Mouse (Mus musculus) regulatory T cell (primary cell): ENCODE data around the gene AC109138.7.

Source experiments
- in situ Hi-C: fragments of 300-600 bp; cut with MboI, MseI; formaldehyde crosslinking; loops from one replicate; pipeline ENCODE4 v1.15.1; 2025; ENCODE audit warnings: high pct_unique_total_duplicates

AC109138.7 gene

GRCm38 (mm10) chr19:4192251-4192985, 21.7 kb upstream of the AC109138.7 start:
- in situ Hi-C loops = loop anchor here (5.0 to 10.0 kb wide), 2 partner anchors 75 to 1602 kb away; no protein-coding TSS in a partner anchor

- in situ Hi-C loops = loop anchor here (5.0 to 10.0 kb wide), 2 partner anchors 76 to 1602 kb away; no protein-coding TSS in a partner anchor
Observed at GRCm38 (mm10) chr19:4193129-4193528, 21.0 kb upstream of the AC109138.7 start.

GRCm38 (mm10) chr19:4194021-4194724, 20.0 kb upstream of the AC109138.7 start:
- in situ Hi-C loops = loop anchor here (5.0 to 10.0 kb wide), 2 partner anchors 77 to 1601 kb away; no protein-coding TSS in a partner anchor

- in situ Hi-C loops = loop anchor here (5.0 to 10.0 kb wide), 2 partner anchors 78 to 1600 kb away; no protein-coding TSS in a partner anchor
Observed at GRCm38 (mm10) chr19:4194776-4195650, 19.1 kb upstream of the AC109138.7 start.

- in situ Hi-C loops = loop anchor here (10.0 kb wide), 1 partner anchor 1599 kb away; no protein-coding TSS in a partner anchor
Observed at GRCm38 (mm10) chr19:4196048-4196447, 18.1 kb upstream of the AC109138.7 start.

- in situ Hi-C loops = loop anchor here (10.0 kb wide), 1 partner anchor 1598 kb away; no protein-coding TSS in a partner anchor
Observed at GRCm38 (mm10) chr19:4196548-4196947, 17.6 kb upstream of the AC109138.7 start.

- in situ Hi-C loops = loop anchor here (10.0 kb wide), 1 partner anchor 1598 kb away; no protein-coding TSS in a partner anchor
Observed at GRCm38 (mm10) chr19:4197180-4197579, 17.0 kb upstream of the AC109138.7 start.

- in situ Hi-C loops = loop anchor here (5.0 to 10.0 kb wide), 2 partner anchors 49 to 287 kb away; partner anchors contain the start of genes Ndufs8 and Ptprcap
Observed at GRCm38 (mm10) chr19:4201291-4201909, 12.8 kb upstream of the AC109138.7 start, which contains the start of gene Rad9a. Gene Rad9a (minus strand): TSS chr19:4201662.

GRCm38 (mm10) chr19:4202149-4202548, 12.0 kb upstream of the AC109138.7 start:
- in situ Hi-C loops = loop anchor here (5.0 to 10.0 kb wide), 2 partner anchors 50 to 287 kb away; partner anchors contain the start of genes Ndufs8 and Ptprcap

GRCm38 (mm10) chr19:4203148-4203547, 11.0 kb upstream of the AC109138.7 start:
- in situ Hi-C loops = loop anchor here (5.0 to 10.0 kb wide), 2 partner anchors 51 to 288 kb away; partner anchors contain the start of genes Ndufs8 and Ptprcap

- in situ Hi-C loops = loop anchor here (5.0 to 10.0 kb wide), 2 partner anchors 51 to 289 kb away; partner anchors contain the start of genes Ndufs8 and Ptprcap
Observed at GRCm38 (mm10) chr19:4203604-4204326, 10.4 kb upstream of the AC109138.7 start.

- in situ Hi-C loops = loop anchor here (5.0 to 10.0 kb wide), 2 partner anchors 53 to 290 kb away; partner anchors contain the start of genes Ndufs8 and Ptprcap
Observed at GRCm38 (mm10) chr19:4204889-4205288, 9.3 kb upstream of the AC109138.7 start.

- in situ Hi-C loops = loop anchor here (10.0 kb wide), 1 partner anchor 292 kb away; the partner anchor contains the start of gene Ndufs8
Observed at GRCm38 (mm10) chr19:4206971-4207370, 7.2 kb upstream of the AC109138.7 start.

- in situ Hi-C loops = loop anchor here (10.0 kb wide), 1 partner anchor 294 kb away; the partner anchor contains the start of gene Ndufs8
Observed at GRCm38 (mm10) chr19:4208563-4208962, 5.6 kb upstream of the AC109138.7 start.

GRCm38 (mm10) chr19:4211891-4212588, 2.1 kb upstream of the AC109138.7 start:
- in situ Hi-C loops = no loop called here

GRCm38 (mm10) chr19:4213524-4213974, 608 bp upstream of the AC109138.7 start:
- in situ Hi-C loops = no loop called here

- in situ Hi-C loops = no loop called here
Observed at GRCm38 (mm10) chr19:4214771-4215450, 754 bp downstream of the AC109138.7 start.

- in situ Hi-C loops = no loop called here
Observed at GRCm38 (mm10) chr19:4215451-4215840, 1.3 kb downstream of the AC109138.7 start.
